Mouse (Mus musculus) midbrain, embryonic 11.5 days (tissue): Measurements from ENCODE around the gene Rapgef2. TPM values are rescaled to one million over a fixed set of nuclear protein-coding genes. Genes with fewer than 3 reads are reported as not detected.
"Not testable (repeated sequence)": the region's sequence is repeated elsewhere in the genome, so short reads cannot be mapped to it uniquely, and the experiment has no call there.

Experiments
- ATAC-seq: fragments of 200-750 bp; cut with Nextera tagmentation; 2 replicates; pipeline ENCODE4 v1.8.0; 2017; ENCODE audit warnings: moderate TSS enrichment, moderate library complexity; ENCODE audit not compliant: low FRiP score
- DNase-seq: peaks from one replicate; pipeline ENCODE4 v3.0.0; 2015; ENCODE audit warnings: low spot score; ENCODE audit errors: missing footprints
- H3K27ac ChIP-seq: fragments of 300-500 bp; sonication (generic); 2 replicates; pipeline ENCODE4 v1.5.1; 2014; ENCODE audit warnings: low read depth, low read length
- H3K27me3 ChIP-seq: fragments of 300-500 bp; sonication (generic); 2 replicates; pipeline ENCODE4 v1.6.1; 2014; ENCODE audit warnings: mild to moderate bottlenecking, low read length, moderate library complexity, mixed read lengths; ENCODE audit not compliant: control insufficient read depth, insufficient read depth
- H3K36me3 ChIP-seq: fragments of 300-500 bp; sonication (generic); 2 replicates; pipeline ENCODE4 v1.6.1; 2014; ENCODE audit warnings: mild to moderate bottlenecking, low read length, moderate library complexity, mixed read lengths; ENCODE audit not compliant: control insufficient read depth, insufficient read depth
- H3K4me1 ChIP-seq: fragments of 300-500 bp; sonication (generic); 2 replicates; pipeline ENCODE4 v1.6.1; 2014; ENCODE audit warnings: low read length; ENCODE audit not compliant: control insufficient read depth, insufficient read depth
- H3K4me2 ChIP-seq: fragments of 300-500 bp; sonication (generic); 2 replicates; pipeline ENCODE4 v1.6.1; 2014; ENCODE audit warnings: mild to moderate bottlenecking, moderate library complexity
- H3K4me3 ChIP-seq: fragments of 300-500 bp; sonication (generic); 2 replicates; pipeline ENCODE4 v1.5.1; 2014; ENCODE audit warnings: low read depth, low read length
- H3K9ac ChIP-seq: fragments of 300-500 bp; sonication (generic); 2 replicates; pipeline ENCODE4 v1.6.1; 2014; ENCODE audit warnings: low read length
- H3K9me3 ChIP-seq: fragments of 300-500 bp; sonication (generic); 2 replicates; pipeline ENCODE4 v1.6.1; 2016; ENCODE audit warnings: low read length; ENCODE audit not compliant: control insufficient read depth
- WGBS: fragments of 180-500 bp; shearing (Covaris S2); extraction: QIAGEN DNeasy Blood & Tissue Kit; methylation state at CpG from one replicate; pipeline ENCODE4 v1.1.7; 2014; 5-methylcytosine and 5-hydroxymethylcytosine counted together
- polyA plus RNA-seq: library from polyadenylated mRNA; unstranded; fragments of >200 nt; fragmentation: Nextera tagmentation; extraction: Ambion mirVana; gene quantifications from 2 replicates; pipeline ENCODE4 v1.2.1, GENCODE M21; 2014

The Rapgef2 gene
- polyA plus RNA-seq, 1 experiment from 2014 or later: 6.2 TPM

DNA sequence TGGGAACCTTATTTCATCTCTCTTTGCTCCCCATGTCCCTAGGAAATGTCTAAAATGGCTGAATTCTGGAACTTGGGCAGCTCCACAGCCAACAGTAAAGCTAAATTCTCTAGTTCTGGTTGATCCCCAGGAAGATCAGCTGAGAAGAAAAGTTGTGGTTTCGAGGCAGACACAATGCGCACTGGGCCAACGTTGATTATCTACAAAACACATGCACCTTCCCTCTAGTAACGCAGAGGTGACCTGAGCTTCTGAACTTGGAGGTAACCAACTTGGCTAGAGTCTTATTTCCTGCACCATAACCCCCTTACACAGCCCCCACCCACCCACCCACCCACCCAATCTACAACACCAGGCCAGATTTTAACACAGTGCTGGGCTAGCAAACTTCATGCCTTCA, 55.6 kb downstream of the Rapgef2 start:
- ATAC-seq: no peak
- H3K36me3 ChIP-seq: no peaks in the 10 kb centered on the region
- H3K4me2 ChIP-seq: no peak overlapping the region
- WGBS: 97% methylated on average over 4 of the region's 4 CpGs
- no peak overlapping the region for H3K4me3 ChIP-seq
- no peak for DNase-seq
- H3K27me3 ChIP-seq: no peaks in the 10 kb centered on the region
- no peaks in the 10 kb centered on the region for H3K9me3 ChIP-seq
- no peaks in the 10 kb centered on the region for H3K4me1 ChIP-seq
- H3K9ac ChIP-seq: no peak overlapping the region
- H3K27ac ChIP-seq: no peak overlapping the region

DNA sequence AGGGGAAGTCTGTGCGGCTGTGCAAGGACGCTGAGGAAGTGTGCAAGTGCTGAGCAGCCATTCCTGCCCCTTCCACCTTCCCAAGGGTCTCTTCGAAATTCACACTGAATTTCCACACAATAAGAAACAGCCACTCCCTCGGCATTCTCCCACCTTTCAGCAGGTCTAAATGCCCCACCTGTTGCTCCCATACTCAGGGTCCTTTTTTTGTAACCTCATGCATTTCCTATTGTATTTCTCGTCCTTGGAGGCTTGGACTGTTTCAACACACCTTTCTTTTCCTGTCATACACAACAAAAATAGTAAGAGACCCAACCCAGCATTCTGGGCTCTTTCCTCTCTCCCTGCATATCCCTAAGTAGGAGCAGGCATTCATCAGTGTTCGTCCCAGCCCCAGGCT, 56.8 kb downstream of the Rapgef2 start:
- H3K27me3 ChIP-seq: no peaks in the 10 kb centered on the region

DNA sequence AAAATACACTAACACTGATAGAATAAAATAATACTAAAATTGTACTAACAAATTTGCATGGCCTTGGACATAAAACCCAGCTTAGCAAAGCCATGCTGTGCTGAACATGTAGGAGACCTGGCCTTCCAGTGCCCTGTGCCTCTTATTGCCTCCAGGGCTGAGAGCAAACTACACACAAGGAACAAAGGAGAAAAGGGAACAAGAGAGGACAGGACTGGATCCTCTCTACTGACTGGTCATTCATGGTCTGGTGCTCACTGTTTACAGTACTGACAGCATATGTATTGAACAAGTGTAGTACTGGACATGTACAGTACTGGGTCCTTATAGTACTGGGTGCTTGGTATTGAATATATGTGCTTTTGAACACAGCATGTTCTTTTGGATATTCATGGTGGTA, 58.0 kb downstream of the Rapgef2 start:
- Histone ChIP-seq H3K4me1 (no peaks in the 10 kb centered on the region), H3K9me3 (no peaks in the 10 kb centered on the region), H3K36me3 (no peaks in the 10 kb centered on the region), H3K4me3 (no peak overlapping the region), H3K4me2 (no peak overlapping the region), H3K9ac (no peak overlapping the region), H3K27me3 (no peaks in the 10 kb centered on the region), H3K27ac (no peak overlapping the region)
- no peak for DNase-seq
- ATAC-seq: no peak

More for the DNA sequence above, 56.8 kb downstream of the Rapgef2 start:
- Histone ChIP-seq H3K9ac (no peak overlapping the region), H3K36me3 (no peaks in the 10 kb centered on the region), H3K27ac (no peak overlapping the region), H3K4me3 (no peak overlapping the region), H3K4me2 (no peak overlapping the region), H3K9me3 (no peaks in the 10 kb centered on the region), H3K4me1 (no peaks in the 10 kb centered on the region)
- 86% methylated on average over 6 of the region's 6 CpGs for WGBS
- ATAC-seq (no peak), DNase-seq (no peak)

DNA sequence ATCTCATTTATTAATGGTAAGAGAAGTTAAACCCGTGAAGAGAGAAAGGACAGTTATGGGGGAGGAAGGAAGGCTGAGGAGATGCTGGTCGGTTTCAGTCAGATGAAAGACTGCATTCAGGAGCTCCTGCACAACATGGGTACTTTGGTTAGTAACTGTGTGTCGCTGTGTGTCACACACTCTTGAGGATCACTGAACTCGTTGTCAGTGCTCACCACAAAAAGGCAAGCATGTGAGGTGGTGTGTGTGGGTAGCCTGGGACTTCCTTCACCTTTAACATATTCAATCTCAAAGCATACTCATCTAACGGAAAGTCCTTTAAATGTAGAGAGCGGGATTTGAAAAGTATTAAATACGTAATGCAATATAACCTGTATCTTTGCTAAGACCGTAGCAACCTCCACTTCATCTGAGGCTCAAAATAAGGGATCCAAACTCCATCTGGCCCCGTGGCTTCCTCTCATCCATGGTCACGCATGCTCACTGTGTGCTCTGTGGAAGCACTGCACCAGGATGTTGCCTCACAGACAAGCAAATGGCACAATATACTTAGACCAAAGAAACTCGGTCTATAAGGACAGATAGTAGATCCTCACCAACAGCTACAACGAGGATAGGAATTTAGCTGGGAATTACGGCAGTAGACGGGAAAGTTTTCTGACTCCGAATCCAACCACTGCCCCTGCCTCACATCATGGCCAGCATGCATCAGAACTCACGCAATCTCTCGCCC, 58.8 kb downstream of the Rapgef2 start:
- no peaks in the 10 kb centered on the region for H3K27me3 ChIP-seq
- no peak overlapping the region for H3K9ac ChIP-seq
- H3K27ac ChIP-seq: no peak overlapping the region
- no peak overlapping the region for H3K4me2 ChIP-seq
- no peaks in the 10 kb centered on the region for H3K9me3 ChIP-seq
- H3K36me3 ChIP-seq: no peaks in the 10 kb centered on the region
- ATAC-seq (no peak), DNase-seq (no peak)
- no peak overlapping the region for H3K4me3 ChIP-seq
- WGBS: 87% methylated on average over 17 of the region's 17 CpGs
- no peaks in the 10 kb centered on the region for H3K4me1 ChIP-seq

DNA sequence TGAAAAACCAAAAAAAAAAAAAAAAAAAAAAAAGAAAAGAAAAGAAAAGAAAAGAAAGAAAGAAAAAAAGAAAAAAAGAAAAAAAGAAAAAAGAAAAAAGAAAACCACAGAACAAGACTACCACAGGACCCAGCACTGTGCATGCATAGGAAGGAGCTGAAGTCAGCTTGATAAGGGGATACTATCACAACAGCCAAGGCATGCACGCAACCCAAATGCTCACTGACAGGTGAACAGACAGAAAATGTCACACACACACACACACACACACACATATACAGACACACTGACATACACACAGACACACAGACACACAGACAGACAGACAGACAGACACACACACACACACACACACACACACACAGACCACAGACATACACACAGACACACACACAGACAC, 59.5 kb downstream of the Rapgef2 start:
- WGBS: 89% methylated on average over 1 of the region's 1 CpGs
- H3K4me1 ChIP-seq, DNase-seq: not testable (repeated sequence)

DNA sequence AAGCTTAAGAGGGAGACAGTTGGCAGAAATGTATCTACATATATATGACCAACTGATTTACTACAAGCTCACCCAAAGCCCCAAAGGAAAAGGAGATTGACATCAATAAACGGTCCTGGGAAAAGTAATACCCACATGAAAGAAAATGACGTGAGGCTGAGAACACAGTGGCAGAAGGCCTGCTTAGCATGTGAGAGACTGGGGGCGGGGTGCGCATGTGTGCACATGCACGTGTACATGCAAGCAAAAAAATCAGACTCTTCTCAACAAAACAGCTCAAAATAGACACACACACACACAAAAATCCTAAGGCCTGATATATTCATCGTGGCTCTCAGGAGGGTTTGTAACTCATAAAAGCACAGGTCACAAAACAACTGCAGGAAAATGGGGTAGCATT, 60.4 kb downstream of the Rapgef2 start:
- Histone ChIP-seq H3K4me3 (no peak overlapping the region), H3K36me3 (no peaks in the 10 kb centered on the region), H3K9me3 (no peaks in the 10 kb centered on the region), H3K4me2 (no peak overlapping the region), H3K4me1 (peaks cover 8% of the 10 kb centered on the region), H3K27me3 (no peaks in the 10 kb centered on the region), H3K27ac (no peak overlapping the region), H3K9ac (no peak overlapping the region)
- no peak for ATAC-seq
- no peak for DNase-seq
- 78% methylated on average over 6 of the region's 6 CpGs for WGBS

More for the DNA sequence above, 59.5 kb downstream of the Rapgef2 start:
- ATAC-seq, H3K36me3 ChIP-seq, H3K4me2 ChIP-seq, H3K9ac ChIP-seq, H3K9me3 ChIP-seq, H3K4me3 ChIP-seq, H3K27me3 ChIP-seq, H3K27ac ChIP-seq: not testable (repeated sequence)

DNA sequence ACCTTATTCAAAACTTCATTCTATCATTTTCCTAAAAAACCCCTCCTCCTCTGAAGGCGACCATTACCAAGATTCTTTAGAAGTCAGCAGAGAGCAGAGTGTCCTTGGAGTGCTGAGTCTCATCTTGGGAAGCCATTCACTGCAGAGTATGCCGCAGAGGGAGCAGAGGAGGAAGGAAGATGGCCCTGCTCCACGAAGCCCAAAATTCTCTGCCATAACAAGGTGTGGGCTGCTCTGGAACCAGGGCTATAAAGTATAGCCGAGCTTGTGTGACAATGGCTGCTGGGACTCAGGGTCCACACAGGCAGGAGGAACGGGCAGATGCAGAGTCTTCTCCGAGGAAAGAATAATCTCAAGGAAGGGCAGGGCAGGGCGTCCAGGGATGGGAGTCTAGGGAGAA, 62.0 kb downstream of the Rapgef2 start:
- H3K36me3 ChIP-seq: no peaks in the 10 kb centered on the region
- H3K4me1 ChIP-seq: peaks cover 11% of the 10 kb centered on the region
- H3K27me3 ChIP-seq: no peaks in the 10 kb centered on the region
- no peak for ATAC-seq
- no peak overlapping the region for H3K27ac ChIP-seq
- no peak overlapping the region for H3K4me2 ChIP-seq
- no peak overlapping the region for H3K4me3 ChIP-seq
- 85% methylated on average over 7 of the region's 7 CpGs for WGBS
- H3K9me3 ChIP-seq: no peaks in the 10 kb centered on the region
- DNase-seq: no peak
- H3K9ac ChIP-seq: no peak overlapping the region

DNA sequence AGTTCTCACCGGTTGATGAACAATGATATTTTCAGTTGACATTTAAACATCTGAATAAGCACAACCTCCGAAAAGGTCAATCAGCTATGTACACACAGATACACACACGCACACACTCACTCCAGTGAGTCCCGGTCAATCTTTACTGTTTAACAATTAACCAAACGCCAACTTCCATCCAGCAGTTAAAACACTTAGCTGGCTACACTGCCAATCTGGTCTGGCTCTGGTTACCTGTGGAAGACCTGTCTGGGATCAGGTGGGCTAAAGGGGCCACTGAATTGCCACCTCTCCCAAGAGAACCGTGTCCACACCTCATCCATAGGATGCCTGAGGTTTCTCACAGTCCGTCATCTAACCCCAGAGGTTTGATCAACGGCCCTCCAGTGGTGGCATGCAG, 63.0 kb downstream of the Rapgef2 start:
- ATAC-seq: no peak
- H3K27me3 ChIP-seq: no peaks in the 10 kb centered on the region

DNA sequence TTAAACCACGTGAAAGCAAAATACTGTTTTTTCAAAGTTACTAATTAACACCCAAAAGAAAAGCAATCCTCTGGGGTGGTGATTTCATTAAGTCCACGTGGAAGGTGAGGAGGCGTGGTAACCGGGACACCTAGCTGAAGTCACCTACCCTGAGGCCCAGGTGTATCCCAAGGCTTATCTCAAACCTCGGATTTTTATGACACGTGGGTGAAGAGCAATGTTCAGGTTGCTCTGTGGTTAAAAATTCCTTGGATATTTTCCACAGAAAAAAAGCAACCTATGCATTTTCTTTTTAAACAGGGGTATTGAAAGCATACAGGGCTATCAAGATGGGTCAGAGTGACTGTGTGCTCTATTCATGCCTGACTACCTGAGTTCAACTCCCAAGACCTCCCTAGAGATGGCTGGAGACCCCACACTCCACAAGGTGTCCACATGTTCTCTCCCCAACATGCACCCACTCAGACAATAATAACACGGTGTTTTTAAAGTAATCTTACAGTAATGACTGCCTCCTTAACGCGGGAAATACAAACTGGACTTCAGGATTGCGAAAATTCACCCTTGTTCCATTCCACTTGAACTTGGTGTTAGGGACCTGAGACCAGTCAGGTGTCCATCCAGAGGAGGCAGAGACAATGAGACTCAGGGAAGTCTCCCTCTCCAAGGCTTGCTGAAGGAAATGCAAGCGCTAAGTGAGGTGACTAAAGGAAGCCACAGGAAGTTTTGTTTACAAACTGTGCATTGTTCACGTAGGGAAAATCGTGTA, 63.9 kb downstream of the Rapgef2 start:
- no peak overlapping the region for H3K4me2 ChIP-seq
- DNase-seq: no peak
- no peaks in the 10 kb centered on the region for H3K27me3 ChIP-seq
- H3K4me1 ChIP-seq: peaks cover 23% of the 10 kb centered on the region
- H3K9me3 ChIP-seq: no peaks in the 10 kb centered on the region
- H3K9ac ChIP-seq: no peak overlapping the region
- 57% methylated on average over 13 of the region's 13 CpGs for WGBS
- H3K4me3 ChIP-seq: no peak overlapping the region
- no peak overlapping the region for H3K27ac ChIP-seq
- H3K36me3 ChIP-seq: no peaks in the 10 kb centered on the region
- no peak for ATAC-seq

More for the DNA sequence above, 63.0 kb downstream of the Rapgef2 start:
- Histone ChIP-seq H3K36me3 (no peaks in the 10 kb centered on the region), H3K27ac (no peak overlapping the region), H3K4me3 (no peak overlapping the region), H3K9me3 (no peaks in the 10 kb centered on the region), H3K4me1 (peaks cover 21% of the 10 kb centered on the region), H3K4me2 (no peak overlapping the region), H3K9ac (no peak overlapping the region)
- WGBS: 65% methylated on average over 8 of the region's 8 CpGs
- no peak for DNase-seq
